Mouse (Mus musculus): ENCODE data around the gene Hipk3.

- TF ChIP-seq MAFK (IDR thresholded peaks at IDR 0.05; ENCODE audit: insufficient read depth, low read depth, low read length) (no peak), HCFC1 (IDR thresholded peaks at IDR 0.05; ENCODE audit: borderline replicate concordance, insufficient read depth, low read length) (no peak), CHD2 (IDR thresholded peaks at IDR 0.05; ENCODE audit: low read depth, low read length) (no peak)
These were observed 25.8 kb downstream of the Hipk3 start for GRCm38 (mm10) chr2:104468419-104468818.

Data from ES-E14 (cell line).